Mouse (Mus musculus) heart, postnatal 0 days (tissue): Measurements from ENCODE around the gene Ggt1.

Experiments used
- CTCF ChIP-seq: IDR thresholded peaks from 2 replicates; pipeline ENCODE4 v1.5.1; 2016; ENCODE audit warnings: antibody characterized with exemption, control low read depth, low read depth
- EP300 ChIP-seq: IDR thresholded peaks from 2 replicates; pipeline ENCODE4 v1.6.1; 2016; ENCODE audit warnings: antibody characterized with exemption, low read depth

DNA sequence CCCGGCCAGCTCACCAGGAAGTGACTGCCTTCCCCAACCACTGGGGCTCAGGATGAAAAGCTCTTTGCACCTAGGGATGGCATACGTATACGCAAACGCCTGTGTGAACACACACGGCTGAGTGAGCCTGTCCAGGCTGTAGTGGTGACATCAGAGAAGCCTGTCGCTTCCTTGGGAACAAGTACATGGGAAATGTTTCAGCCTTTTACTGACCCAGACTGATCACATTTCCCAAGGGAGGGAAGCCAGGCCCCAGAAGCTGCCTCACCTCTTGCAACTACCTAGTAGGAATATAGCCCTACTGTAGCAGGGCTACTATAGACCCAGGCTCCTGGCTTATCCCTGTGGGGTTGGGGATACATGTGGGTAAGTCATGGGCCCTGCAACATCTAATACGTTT, 31.2 kb downstream of the Ggt1 start:
- TF ChIP-seq EP300 (no peak), CTCF (no peak)
